Mouse (Mus musculus): ENCODE measurements around the gene Fam171b. TPM values are rescaled to one million over a fixed set of nuclear protein-coding genes. Genes with fewer than 3 reads are reported as not detected.

Fam171b gene
- polyA plus RNA-seq, 2 experiments = 0.11 to 0.15 TPM

GRCm38 (mm10) chr2:83813273-83813892, 947 bp downstream of the Fam171b start:
- Histone ChIP-seq H3K9me3 (ENCODE audit: control insufficient read depth, low read length) (no peaks in the 10 kb centered on the region), H3K36me3 (replicated peaks; ENCODE audit: control insufficient read depth, insufficient read depth, low read depth) (no peaks in the 10 kb centered on the region), H3K4me1 (replicated peaks; ENCODE audit: control insufficient read depth in 2 of 2, insufficient read depth in 2 of 2, low read length in 1 of 2) (no peaks in the 10 kb centered on the region), H3K9ac (replicated peaks) (no peak overlapping the region), H3K4me3 (ENCODE audit: insufficient read depth in 1 of 2, low read depth in 2 of 2, low read length in 2 of 2) (no peak overlapping the region), H3K27me3 (ENCODE audit: control insufficient read depth, insufficient read depth, low read length) (peaks cover 34% of the 10 kb centered on the region), H3K4me2 (ENCODE audit: low read depth) (peak overlapping the region; percentile 55), H3K27ac (no peak overlapping the region)
- 18% methylated on average over 10 of the region's 10 CpGs for WGBS (ENCODE audit: insufficient replicate concordance)
- TF ChIP-seq EP300 (IDR thresholded peaks at IDR 0.05; ENCODE audit: low read depth) (no peak), CTCF (IDR thresholded peaks at IDR 0.05; ENCODE audit: low read depth) (no peak)
- DNase-seq (ENCODE audit: low read depth in 3 of 3, low spot score in 3 of 3) = no peak
- ATAC-seq (ENCODE audit: insufficient read depth) = no peak

- no peak for TF ChIP-seq EP300 (IDR thresholded peaks at IDR 0.05; ENCODE audit: low read depth)
- H3K36me3 ChIP-seq (replicated peaks; ENCODE audit: control insufficient read depth, insufficient read depth, low read depth) = no peaks in the 10 kb centered on the region
- H3K9ac ChIP-seq (replicated peaks) = no peak overlapping the region
- no peak for ATAC-seq (ENCODE audit: insufficient read depth)
- peaks cover 34% of the 10 kb centered on the region for H3K27me3 ChIP-seq (ENCODE audit: control insufficient read depth, insufficient read depth, low read length)
- no peak overlapping the region for H3K4me3 ChIP-seq (ENCODE audit: insufficient read depth in 1 of 2, low read depth in 2 of 2, low read length in 2 of 2)
- H3K27ac ChIP-seq = no peak overlapping the region
- no peak for DNase-seq (ENCODE audit: low read depth in 3 of 3, low spot score in 3 of 3)
- H3K4me2 ChIP-seq (ENCODE audit: low read depth) = no peak overlapping the region
- H3K9me3 ChIP-seq (ENCODE audit: control insufficient read depth, low read length) = no peaks in the 10 kb centered on the region
- 58% methylated on average over 6 of the region's 6 CpGs for WGBS (ENCODE audit: insufficient replicate concordance)
- no peaks in the 10 kb centered on the region for H3K4me1 ChIP-seq (replicated peaks; ENCODE audit: control insufficient read depth in 2 of 2, insufficient read depth in 2 of 2, low read length in 1 of 2)
Observed at GRCm38 (mm10) chr2:83814009-83814408, 1.6 kb downstream of the Fam171b start.

- H3K4me2 ChIP-seq (ENCODE audit: low read depth) = no peak overlapping the region
- DNase-seq (ENCODE audit: low read depth in 3 of 3, low spot score in 3 of 3) = no peak
- H3K9ac ChIP-seq (replicated peaks) = no peak overlapping the region
- TF ChIP-seq CTCF (IDR thresholded peaks at IDR 0.05; ENCODE audit: low read depth) = no peak
- no peak for TF ChIP-seq EP300 (IDR thresholded peaks at IDR 0.05; ENCODE audit: low read depth)
- H3K36me3 ChIP-seq (replicated peaks; ENCODE audit: control insufficient read depth, insufficient read depth, low read depth) = no peaks in the 10 kb centered on the region
- H3K27ac ChIP-seq = no peak overlapping the region
- no peaks in the 10 kb centered on the region for H3K4me1 ChIP-seq (replicated peaks; ENCODE audit: control insufficient read depth in 2 of 2, insufficient read depth in 2 of 2, low read length in 1 of 2)
- peaks cover 34% of the 10 kb centered on the region for H3K27me3 ChIP-seq (ENCODE audit: control insufficient read depth, insufficient read depth, low read length)
- 60% methylated on average over 6 of the region's 6 CpGs for WGBS (ENCODE audit: insufficient replicate concordance)
- H3K9me3 ChIP-seq (ENCODE audit: control insufficient read depth, low read length) = no peaks in the 10 kb centered on the region
- no peak overlapping the region for H3K4me3 ChIP-seq (ENCODE audit: insufficient read depth in 1 of 2, low read depth in 2 of 2, low read length in 2 of 2)
- ATAC-seq (ENCODE audit: insufficient read depth) = no peak
Observed at GRCm38 (mm10) chr2:83816147-83816546, 3.7 kb downstream of the Fam171b start.

GRCm38 (mm10) chr2:83825161-83825560, 12.7 kb downstream of the Fam171b start:
- DNase-seq (ENCODE audit: low read depth in 3 of 3, low spot score in 3 of 3) = no peak
- 45% methylated on average over 5 of the region's 5 CpGs for WGBS (ENCODE audit: insufficient replicate concordance)
- Histone ChIP-seq H3K4me2 (ENCODE audit: low read depth) (no peak overlapping the region), H3K27ac (no peak overlapping the region), H3K9me3 (ENCODE audit: control insufficient read depth, low read length) (no peaks in the 10 kb centered on the region), H3K36me3 (replicated peaks; ENCODE audit: control insufficient read depth, insufficient read depth, low read depth) (no peaks in the 10 kb centered on the region), H3K4me3 (ENCODE audit: insufficient read depth in 1 of 2, low read depth in 2 of 2, low read length in 2 of 2) (no peak overlapping the region), H3K4me1 (replicated peaks; ENCODE audit: control insufficient read depth in 2 of 2, insufficient read depth in 2 of 2, low read length in 1 of 2) (no peaks in the 10 kb centered on the region), H3K27me3 (ENCODE audit: control insufficient read depth, insufficient read depth, low read length) (no peaks in the 10 kb centered on the region), H3K9ac (replicated peaks) (no peak overlapping the region)
- ATAC-seq (ENCODE audit: insufficient read depth) = no peak
- TF ChIP-seq CTCF (IDR thresholded peaks at IDR 0.05; ENCODE audit: low read depth) (no peak), EP300 (IDR thresholded peaks at IDR 0.05; ENCODE audit: low read depth) (no peak)

- WGBS (ENCODE audit: insufficient replicate concordance) = 56% methylated on average over 3 of the region's 3 CpGs
- no peak overlapping the region for H3K4me3 ChIP-seq (ENCODE audit: insufficient read depth in 1 of 2, low read depth in 2 of 2, low read length in 2 of 2)
- H3K36me3 ChIP-seq (replicated peaks; ENCODE audit: control insufficient read depth, insufficient read depth, low read depth) = no peaks in the 10 kb centered on the region
Observed at GRCm38 (mm10) chr2:83828895-83829539, 16.6 kb downstream of the Fam171b start.

More at GRCm38 (mm10) chr2:83828895-83829539, 16.6 kb downstream of the Fam171b start:
- no peak for DNase-seq (ENCODE audit: low read depth in 3 of 3, low spot score in 3 of 3)
- Histone ChIP-seq H3K27ac (no peak overlapping the region), H3K9ac (replicated peaks) (no peak overlapping the region), H3K4me2 (ENCODE audit: low read depth) (no peak overlapping the region), H3K27me3 (ENCODE audit: control insufficient read depth, insufficient read depth, low read length) (no peaks in the 10 kb centered on the region), H3K9me3 (ENCODE audit: control insufficient read depth, low read length) (no peaks in the 10 kb centered on the region), H3K4me1 (replicated peaks; ENCODE audit: control insufficient read depth in 2 of 2, insufficient read depth in 2 of 2, low read length in 1 of 2) (no peaks in the 10 kb centered on the region)
- ATAC-seq (ENCODE audit: insufficient read depth) = no peak
- no peak for TF ChIP-seq CTCF (IDR thresholded peaks at IDR 0.05; ENCODE audit: low read depth)
- no peak for TF ChIP-seq EP300 (IDR thresholded peaks at IDR 0.05; ENCODE audit: low read depth)

All from liver, embryonic 14.5 days (tissue).